Mouse (Mus musculus): ENCODE data around the gene Foxn3.

Gene Foxn3

GRCm38 (mm10) chr12:99385897-99386834, 177.2 kb downstream of the Foxn3 start:
- no peak for DNase-seq (ENCODE audit: low read depth, low spot score)

DNA sequence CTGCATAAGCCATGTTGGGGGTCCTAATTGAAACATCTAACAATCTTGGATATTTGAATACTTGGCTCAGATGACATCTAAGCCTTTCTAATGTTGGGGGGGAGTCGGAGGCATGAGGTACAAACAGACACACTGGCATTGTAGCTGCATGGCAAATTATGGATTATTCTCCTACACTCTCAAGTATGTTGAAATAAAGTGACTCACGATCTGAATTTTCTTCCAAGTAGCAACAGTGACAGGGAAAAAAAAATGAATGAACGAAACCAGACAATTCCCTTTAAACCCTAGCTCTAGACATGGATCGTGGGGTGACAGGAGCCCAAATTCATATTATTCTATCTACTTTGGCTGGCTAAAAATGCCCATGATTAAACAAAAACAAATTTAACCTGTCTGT, 178.3 kb downstream of the Foxn3 start:
- DNase-seq (ENCODE audit: low read depth, low spot score): no peak

GRCm38 (mm10) chr12:99381317-99381716, 182.1 kb downstream of the Foxn3 start:
- DNase-seq (ENCODE audit: low read depth, low spot score): no peak

DNA sequence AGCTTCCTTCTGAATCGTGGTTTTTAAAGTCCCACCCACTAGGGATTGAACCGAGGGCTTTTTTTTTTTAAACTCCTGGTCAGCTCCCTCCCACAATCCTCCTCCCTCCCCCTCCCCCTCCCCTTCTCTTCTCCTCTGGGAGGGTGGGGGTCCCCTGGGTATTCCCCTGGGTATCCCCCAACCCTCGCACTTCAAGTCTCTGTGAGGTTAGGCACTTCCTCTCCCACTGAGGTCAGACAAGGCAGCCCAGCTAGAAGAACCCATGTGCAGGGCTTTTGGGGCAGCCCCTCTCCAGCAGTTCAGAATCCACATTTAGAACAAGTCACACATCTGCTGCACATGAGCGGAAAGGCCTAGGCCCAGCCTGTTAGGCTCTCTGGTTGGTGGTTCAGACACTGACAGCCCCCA, 182.5 kb downstream of the Foxn3 start:
- no peak for DNase-seq (ENCODE audit: low read depth, low spot score)

- DNase-seq (ENCODE audit: low read depth, low spot score): no peak
These were observed 183.3 kb downstream of the Foxn3 start for GRCm38 (mm10) chr12:99380124-99380523.

DNA sequence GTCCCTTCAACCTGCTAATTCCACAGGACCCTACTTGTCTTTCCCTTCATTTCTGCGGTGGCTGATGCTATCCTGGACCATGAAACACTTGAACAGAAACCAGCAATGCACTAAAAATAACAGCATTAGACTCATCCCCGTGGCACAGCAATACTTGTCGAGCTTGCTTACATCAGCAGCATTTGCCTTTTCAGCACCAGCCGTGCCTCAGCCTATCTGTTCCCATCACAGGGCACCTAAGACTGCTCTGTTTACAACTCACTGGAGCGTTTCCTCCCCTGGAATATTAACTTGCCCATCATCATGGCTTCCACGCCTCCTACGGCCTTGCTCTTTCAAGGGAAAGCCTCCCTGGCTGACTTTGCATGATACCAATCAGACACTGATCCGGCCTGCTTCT, 185.1 kb downstream of the Foxn3 start:
- no peak for DNase-seq (ENCODE audit: low read depth, low spot score)

DNA sequence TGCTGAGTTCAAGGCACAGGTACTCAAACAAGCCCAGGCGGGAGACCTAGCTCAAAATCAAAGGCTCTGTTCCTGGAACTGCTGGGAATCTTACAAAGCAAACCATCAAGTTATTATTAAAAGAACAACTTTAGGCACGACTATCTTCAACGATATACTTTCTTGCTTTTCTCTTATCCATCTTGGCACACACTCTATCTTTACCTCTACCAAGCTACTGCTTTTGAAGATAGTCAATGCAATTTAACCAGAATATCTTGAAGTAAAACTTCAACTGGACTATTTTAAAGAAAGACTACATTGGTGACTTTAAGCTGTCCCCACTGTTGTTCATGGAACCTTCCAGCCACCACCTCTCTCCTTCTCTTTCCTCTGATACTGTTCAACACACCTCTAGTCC, 185.7 kb downstream of the Foxn3 start:
- no peak for DNase-seq (ENCODE audit: low read depth, low spot score)

DNA sequence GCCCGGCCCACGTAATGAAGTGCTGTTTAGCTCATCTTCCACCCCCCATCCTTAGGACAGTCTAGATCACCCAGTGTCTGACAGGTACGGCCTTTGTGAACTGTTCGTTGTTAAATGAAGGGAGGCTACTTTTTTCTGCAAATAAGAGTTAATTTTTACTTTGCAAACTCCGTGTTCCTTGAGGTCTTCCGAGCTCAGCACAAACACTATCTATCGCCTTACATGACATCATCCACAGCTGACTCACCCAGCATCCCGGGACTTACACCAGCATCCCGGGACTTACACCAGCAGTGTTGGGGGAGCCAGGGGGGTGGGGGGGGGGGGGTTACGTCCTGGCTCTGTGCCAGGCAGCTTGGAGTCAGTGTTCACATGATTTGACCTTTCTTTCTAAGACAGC, 186.3 kb downstream of the Foxn3 start:
- no peak for DNase-seq (ENCODE audit: low read depth, low spot score)

DNA sequence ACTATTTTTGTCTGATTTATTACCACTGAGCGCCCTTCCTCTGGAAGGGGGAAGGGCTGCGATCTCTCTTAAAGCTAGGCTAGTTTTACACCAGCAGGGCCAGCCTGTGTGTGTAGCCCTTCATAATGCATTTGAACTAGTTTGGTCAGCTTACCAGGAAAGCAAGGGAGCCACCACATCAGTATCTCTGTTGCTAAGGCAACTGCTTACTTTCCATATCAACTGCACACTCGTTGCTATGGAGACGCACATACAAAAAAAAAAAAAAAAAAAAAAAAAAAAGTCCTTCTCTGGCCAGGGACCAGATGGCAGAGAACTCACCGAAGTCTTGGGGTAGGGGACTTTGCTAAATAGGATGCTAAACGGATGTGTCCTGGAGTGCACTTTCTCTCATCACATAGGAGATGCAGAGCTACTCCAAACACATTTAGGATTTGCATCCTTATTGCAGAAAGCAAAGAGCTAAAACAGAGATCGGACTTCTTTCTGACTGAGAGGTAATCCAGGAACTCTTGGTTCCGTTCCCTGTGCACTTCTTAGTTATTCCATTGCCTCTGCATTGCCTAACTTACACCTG, 187.4 kb downstream of the Foxn3 start:
- DNase-seq (ENCODE audit: low read depth, low spot score): no peak

DNA sequence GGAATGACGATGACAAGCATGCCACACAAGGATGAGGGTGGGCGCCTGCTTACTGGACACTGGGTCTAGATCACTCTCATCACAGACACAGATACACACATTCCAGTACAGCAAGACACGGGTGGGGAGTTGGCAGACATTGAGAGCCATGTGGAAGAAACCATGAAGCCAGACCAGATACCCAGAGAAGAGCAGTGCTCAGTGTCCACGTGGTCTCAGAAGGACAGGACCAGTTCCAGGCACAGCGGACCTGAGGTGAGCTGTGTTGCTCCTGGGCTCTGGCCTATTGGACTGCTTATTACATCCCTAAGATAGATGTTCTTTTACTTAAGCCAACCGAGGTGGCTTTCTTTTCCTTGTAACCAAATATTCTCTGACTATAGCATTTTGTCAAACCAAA, 188.0 kb downstream of the Foxn3 start:
- DNase-seq (ENCODE audit: low read depth, low spot score): no peak

DNA sequence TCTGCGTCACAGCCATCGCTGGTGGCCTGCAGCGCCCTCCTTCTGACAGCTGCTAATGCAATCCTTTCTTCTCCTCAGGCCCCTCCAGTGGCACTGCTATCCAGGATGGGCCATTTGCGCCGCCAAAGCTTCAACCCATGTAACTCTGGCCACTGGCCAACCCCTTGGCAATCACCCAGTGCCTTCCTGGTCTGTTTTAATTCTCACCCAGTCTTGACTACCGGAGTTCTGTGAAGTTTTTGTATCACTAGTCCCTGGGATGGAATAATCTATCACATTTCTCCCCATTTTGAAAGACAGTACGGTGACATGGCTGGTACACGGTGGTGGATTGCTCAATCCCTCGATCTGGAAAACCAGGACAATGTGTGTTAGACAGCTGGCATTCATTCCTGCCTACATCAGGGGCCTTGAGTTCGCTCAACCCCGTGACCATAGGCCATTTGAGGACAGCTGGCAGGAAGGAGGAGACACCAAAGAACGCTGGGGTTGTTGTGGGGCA, 189.2 kb downstream of the Foxn3 start:
- DNase-seq (ENCODE audit: low read depth, low spot score): no peak

GRCm38 (mm10) chr12:99373584-99373983, 189.8 kb downstream of the Foxn3 start:
- DNase-seq (ENCODE audit: low read depth, low spot score): no peak

- no peak for DNase-seq (ENCODE audit: low read depth, low spot score)
These were observed 191.9 kb downstream of the Foxn3 start for GRCm38 (mm10) chr12:99371500-99371899.

- no peak for DNase-seq (ENCODE audit: low read depth, low spot score)
These were observed 195.1 kb downstream of the Foxn3 start for GRCm38 (mm10) chr12:99368251-99368650.

DNA sequence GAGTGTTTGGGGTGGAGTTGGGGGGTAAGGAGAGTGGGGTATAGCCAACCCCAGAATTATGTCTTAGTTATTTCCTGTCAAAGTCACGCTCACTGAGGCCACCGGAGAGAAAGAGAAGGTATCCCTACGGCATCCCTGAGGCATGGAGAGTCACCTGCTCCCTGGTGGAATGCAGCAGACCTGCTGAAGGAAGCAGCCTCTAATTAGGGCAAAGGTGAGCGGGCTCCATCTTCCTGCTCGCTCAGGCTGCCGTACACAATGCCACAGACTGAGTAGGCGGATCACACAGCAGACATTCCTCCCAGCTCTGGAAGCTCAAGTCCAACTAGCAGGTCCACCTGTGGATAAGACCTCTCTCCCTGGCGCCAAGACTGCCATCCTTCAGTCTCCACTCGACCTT, 197.4 kb downstream of the Foxn3 start:
- no peak for DNase-seq (ENCODE audit: low read depth, low spot score)

DNA sequence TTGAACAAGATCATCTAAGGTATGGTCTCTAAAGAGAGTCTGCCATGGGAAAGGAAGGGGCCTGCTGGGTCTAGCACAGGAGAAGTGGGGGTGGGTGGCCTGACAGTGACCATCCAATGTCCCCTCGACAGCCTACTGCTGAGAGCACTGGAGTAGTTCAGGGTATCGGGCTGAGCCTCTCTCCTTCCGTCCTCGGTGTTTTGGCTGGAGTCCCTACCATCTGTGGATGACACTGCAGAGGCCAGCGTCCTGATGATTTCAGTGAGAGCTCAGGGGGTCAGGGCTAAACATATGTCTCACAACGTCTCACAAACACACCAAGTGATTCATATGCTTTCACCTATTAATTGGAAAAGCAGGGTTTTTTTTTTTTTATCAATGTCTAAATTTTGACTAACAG, 199.2 kb downstream of the Foxn3 start:
- no peak for DNase-seq (ENCODE audit: low read depth, low spot score)

GRCm38 (mm10) chr12:99363024-99363423, 200.4 kb downstream of the Foxn3 start:
- DNase-seq (ENCODE audit: low read depth, low spot score): no peak

GRCm38 (mm10) chr12:99361752-99362132, 201.6 kb downstream of the Foxn3 start:
- DNase-seq (ENCODE audit: low read depth, low spot score): no peak

- DNase-seq (ENCODE audit: low read depth, low spot score): no peak
These were observed 202.2 kb downstream of the Foxn3 start for GRCm38 (mm10) chr12:99360958-99361751.

DNA sequence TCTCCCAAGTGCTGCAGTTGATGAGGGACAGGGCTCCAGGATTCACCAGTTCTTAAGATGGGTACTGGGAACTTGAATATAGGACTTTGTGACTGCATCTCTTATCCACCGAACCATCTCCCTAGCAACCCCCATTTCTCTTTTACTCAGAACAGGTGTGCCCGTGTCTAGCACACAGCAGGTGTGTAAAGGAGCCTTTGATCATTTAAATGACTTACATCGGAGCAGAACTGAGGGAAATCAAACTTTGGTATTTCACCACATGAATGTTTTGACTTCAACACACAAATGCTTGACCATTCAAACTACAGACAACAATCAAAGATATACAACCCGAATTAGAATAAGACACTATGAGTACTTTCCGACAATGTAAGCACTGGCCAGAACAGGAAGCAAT, 204.7 kb downstream of the Foxn3 start:
- DNase-seq (ENCODE audit: low read depth, low spot score): no peak

- no peak for DNase-seq (ENCODE audit: low read depth, low spot score)
These were observed 206.7 kb downstream of the Foxn3 start for GRCm38 (mm10) chr12:99356660-99357059.

- DNase-seq (ENCODE audit: low read depth, low spot score): no peak
These were observed 209.7 kb downstream of the Foxn3 start for GRCm38 (mm10) chr12:99353692-99354091.

All from WW6 (cell line).